Mouse (Mus musculus): ENCODE results near the gene Htra3.

- TF ChIP-seq CTCF (IDR thresholded peaks at IDR 0.05; ENCODE audit: low read depth) = no peak
- TF ChIP-seq EP300 (IDR thresholded peaks at IDR 0.05; ENCODE audit: low read depth) = no peak
Observed at GRCm38 (mm10) chr5:35689374-35689773, 9.8 kb upstream of the Htra3 start.

All from liver, embryonic 14.5 days (tissue).